Mouse (Mus musculus) mouse trophoblast stem cell (cell line): Measurements from ENCODE around the gene Gm27027.

Source experiments
- in situ Hi-C, 2 experiments: fragments of 300-500 bp; cut with MseI, MboI; formaldehyde crosslinking; loops; 2 replicates in 1 of 2; 3 replicates in 1 of 2; pipeline ENCODE4 v1.15.1; 2025

Gm27027 gene

GRCm38 (mm10) chr2:93979249-93980120, 16.7 kb downstream of the Gm27027 start:
- in situ Hi-C loops: no loop called here

DNA sequence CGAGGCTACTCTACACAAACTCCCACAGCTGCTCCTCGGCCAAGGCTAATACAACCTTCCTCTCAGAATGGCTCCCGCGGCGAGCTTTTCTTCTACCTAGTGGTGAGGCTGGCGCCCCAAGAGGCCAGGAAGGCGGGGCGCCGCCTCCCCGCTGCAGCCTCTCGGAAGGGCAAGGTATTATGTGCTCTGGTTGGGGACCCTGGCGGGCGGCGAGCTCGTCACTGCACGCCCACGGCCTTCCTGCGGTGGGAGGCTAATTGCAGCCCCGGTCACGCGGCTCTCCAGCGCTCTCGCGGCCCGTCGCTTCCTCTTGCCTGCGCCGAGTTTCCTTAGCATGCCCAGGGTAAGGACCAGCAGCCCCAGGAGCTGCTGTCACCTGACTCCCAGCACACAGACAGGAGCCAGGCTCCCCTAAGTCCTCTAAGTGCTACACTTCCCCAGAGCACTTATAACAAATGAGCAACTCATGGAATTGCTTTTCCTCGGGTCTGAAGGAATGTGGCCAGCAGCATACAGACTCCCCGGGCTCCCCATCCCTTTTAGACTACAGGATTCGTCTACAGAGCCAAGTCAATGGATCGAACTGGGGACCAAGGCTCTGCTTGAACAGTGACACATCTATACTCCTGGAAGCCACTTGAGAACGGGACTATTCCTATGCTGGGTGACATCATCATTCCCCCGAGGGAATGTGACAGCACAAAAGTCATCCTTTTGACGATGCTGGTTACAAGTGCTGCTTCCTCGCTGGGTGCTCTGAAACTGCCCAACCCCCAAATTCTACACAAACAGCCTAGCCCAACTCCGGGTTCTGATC, 19.5 kb downstream of the Gm27027 start:
- in situ Hi-C loops: no loop called here

DNA sequence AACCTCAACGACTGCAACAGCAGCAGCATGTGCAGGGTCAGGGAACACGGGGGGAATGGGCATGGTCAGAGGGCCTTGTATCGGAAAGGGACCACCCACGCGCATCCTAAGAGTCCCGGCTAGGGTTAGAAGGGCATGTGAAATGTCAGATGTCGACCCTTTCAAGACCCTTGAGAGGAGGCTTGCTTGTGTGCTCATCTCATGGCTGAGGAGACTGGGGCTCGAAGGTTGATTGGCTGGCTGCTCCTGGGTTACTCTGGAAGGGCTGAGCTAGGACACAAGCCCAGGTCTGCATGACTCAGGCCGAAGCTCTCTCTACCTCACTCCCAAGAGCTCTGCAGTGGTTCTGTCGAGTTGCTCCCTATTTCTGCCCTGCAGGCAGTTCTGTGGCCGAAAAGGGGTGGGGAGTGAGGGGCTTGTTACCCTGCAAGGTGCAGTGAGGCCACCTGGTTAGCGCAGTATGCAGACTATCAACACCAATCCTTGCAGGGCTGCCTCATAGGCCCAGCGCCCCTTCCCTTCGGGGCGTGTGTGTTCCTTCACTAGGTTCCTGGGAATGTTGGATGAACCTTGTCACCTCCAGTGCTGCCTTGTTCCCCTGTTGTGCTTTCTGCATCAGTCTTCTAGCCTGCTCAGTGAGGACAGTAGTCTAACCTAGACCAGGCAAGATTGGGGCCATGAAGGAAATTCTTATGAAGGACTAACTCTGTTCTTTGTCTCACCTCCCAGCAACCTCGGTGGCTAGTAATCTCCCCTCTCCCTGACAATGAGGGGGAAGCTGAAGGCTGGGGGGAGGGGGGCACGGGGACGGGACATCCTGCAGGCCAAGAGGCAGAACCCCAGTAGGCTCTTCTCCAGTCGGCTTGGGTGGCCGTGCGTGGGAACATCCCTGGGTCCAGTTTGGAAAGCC, 20.4 kb downstream of the Gm27027 start:
- in situ Hi-C loops: no loop called here

- in situ Hi-C loops: no loop called here
These were observed 21.1 kb downstream of the Gm27027 start for GRCm38 (mm10) chr2:93975041-93975440.

DNA sequence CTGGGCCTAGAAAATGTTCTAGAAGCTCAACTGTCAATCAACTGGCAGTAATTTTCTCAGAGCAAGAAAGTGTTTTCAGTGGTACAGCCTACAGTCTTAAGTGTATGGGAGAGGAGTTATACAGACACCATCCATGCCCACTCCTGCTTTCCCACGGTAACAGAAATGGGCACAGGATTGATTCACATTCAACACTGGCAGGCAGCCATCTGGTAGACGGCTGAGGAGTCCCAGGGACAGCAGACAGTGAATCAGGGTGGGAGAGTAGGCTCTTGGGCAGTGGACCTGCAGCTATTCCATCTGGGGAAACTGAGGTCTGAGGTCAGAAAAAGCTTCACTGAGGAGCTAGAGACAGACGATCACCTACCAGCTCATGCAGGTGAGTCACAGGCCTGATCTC, 24.5 kb downstream of the Gm27027 start:
- in situ Hi-C loops: no loop called here

DNA sequence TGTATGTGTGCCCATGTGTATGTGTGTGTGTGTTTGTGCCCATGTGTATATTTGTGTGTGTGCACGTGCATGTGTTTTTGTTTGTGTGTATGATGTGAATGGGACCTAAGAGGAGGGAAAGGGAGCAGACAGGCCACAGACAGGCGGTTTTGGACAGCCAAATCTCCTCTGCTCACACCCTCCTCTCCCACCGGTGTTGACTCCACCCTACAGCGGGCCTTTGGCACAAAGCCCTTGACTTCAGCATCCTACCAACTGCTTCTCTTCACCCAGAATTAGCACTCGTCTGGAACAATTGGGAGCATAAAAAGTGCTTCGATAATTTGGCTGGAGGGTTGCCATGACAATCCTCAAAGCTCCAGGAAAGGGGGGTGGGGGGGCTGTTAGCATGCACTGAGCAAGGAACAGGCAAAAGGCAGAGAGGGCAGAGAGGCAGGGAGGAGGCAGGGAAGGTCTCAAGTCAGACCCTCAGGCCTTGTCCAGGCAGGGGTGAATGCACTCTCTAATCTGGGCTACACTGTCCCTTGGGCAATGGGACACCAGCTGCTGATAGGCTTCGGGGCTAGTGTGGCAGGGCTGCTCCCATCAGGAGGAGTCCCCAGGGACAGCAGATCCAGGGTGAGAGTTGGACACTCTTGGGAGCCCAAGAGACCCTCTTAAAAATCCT, 31.5 kb downstream of the Gm27027 start:
- in situ Hi-C loops: no loop called here

DNA sequence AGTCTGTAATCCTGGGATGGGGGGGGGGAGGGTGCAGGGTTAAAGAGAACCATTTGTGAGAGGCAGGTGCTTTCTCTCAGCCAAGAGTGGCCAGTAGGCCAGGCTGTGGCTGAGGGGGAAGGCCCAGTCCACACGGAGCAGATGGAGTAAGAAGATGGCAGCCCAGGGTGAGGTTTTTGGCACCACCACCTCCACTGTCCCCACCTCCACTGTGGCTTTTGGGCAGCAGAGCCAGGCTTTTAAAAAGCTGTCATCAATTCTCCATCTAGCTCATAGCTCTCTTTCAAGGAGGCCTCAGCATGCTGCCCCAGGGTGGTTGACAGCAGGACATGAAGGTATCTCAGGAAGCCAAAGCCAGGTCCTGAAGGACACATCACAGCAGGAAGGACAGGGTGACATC, 32.4 kb downstream of the Gm27027 start:
- in situ Hi-C loops: no loop called here

DNA sequence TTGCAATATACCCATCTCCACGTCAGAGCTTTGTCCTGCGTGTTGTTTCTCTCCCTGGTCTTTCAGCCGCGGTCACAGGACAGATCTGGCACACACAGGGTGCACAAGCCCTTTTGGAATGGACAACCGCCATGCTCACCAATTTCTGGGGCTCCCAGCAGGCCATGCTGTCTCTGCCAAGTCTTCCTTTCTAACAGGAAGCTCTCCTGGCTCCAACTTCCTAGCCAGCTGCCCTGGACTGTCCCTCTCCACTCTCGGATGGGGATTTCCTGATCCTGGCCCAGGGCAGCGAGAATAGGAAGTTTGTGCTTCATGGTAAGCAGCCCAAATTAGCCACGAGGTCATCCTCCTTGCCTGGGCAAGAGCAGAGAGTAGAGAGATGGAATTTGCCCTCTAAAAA, 34.4 kb downstream of the Gm27027 start:
- in situ Hi-C loops: no loop called here

DNA sequence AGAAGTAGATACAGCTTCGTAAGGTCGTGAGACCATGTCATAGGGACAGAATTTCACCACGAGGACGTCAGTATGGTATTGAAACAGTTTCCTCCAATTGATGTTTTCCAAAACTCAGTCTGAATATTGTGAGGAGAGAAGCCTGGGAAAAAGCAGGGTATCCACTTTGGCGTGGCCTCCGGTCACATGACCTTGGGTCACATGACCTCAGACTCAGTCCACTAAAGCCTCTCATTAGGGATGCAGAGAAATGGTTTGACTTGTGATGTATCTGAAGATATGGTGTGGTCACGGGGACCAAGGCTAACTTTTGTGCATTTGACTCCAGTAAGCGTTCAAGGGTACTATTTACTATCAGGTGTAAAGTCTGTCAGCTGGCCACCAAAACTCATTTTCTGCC, 36.8 kb downstream of the Gm27027 start:
- in situ Hi-C loops: no loop called here

- in situ Hi-C loops: no loop called here
These were observed 37.9 kb downstream of the Gm27027 start for GRCm38 (mm10) chr2:93958216-93958615.

GRCm38 (mm10) chr2:93957785-93958175, 38.4 kb downstream of the Gm27027 start:
- in situ Hi-C loops: no loop called here

- in situ Hi-C loops: no loop called here
These were observed 39.0 kb downstream of the Gm27027 start, which contains the start of gene Gm13889 for GRCm38 (mm10) chr2:93956908-93957784. TSS of gene Gm13889 (minus strand) at chr2:93957201.

DNA sequence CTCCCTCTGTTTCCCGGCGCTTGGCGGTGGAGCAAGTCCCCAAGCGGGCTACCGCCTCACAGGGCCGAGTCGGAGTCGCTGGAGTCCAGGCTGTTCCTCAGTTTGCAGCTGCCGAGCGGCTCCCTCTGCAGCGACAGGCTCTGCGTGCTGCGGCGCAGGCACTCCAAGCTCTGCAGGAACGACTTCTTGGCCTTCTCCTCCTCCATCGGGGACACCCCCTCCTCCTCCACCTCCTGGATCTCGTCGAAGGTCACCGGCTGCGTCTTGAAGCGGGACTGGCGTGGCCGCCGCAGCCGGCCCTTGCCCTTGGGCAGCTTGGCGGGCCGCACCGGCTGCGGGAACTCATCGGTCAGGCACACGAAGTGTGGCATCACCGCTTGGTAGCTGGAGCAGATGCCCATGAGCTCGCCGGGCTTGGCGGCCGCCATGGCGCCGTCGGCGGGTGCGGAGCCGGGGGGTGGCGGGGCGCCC, 39.8 kb downstream of the Gm27027 start:
- in situ Hi-C loops: no loop called here

GRCm38 (mm10) chr2:93955886-93956285, 40.3 kb downstream of the Gm27027 start:
- in situ Hi-C loops: no loop called here

GRCm38 (mm10) chr2:93954781-93955578, 41.2 kb downstream of the Gm27027 start:
- in situ Hi-C loops: no loop called here

- in situ Hi-C loops: no loop called here
These were observed 42.4 kb downstream of the Gm27027 start for GRCm38 (mm10) chr2:93953726-93954125.

GRCm38 (mm10) chr2:93946976-93947375, 49.2 kb downstream of the Gm27027 start:
- in situ Hi-C loops: no loop called here

- in situ Hi-C loops: no loop called here
These were observed 51.3 kb downstream of the Gm27027 start for GRCm38 (mm10) chr2:93944855-93945254.

- in situ Hi-C loops: no loop called here
These were observed 52.1 kb downstream of the Gm27027 start for GRCm38 (mm10) chr2:93944099-93944498.
